Mouse (Mus musculus): ENCODE data around the gene Lmo2.
A peak's percentile ranks its signal among the peaks of the same experiment; 100 is the strongest.

Gene Lmo2

GRCm38 (mm10) chr2:103957649-103958546, at the start of gene Lmo2:
Gene Lmo2 (plus strand): TSS chr2:103957986.
- DNase-seq (ENCODE audit: low spot score in 2 of 2), result peak; percentile 58 to 60

- no peak for DNase-seq (ENCODE audit: low spot score in 2 of 2)
Observed at GRCm38 (mm10) chr2:103910601-103911000, 47.2 kb upstream of the Lmo2 start.

GRCm38 (mm10) chr2:103912481-103913251, 45.1 kb upstream of the Lmo2 start:
- DNase-seq (ENCODE audit: low spot score in 2 of 2), result no peak

GRCm38 (mm10) chr2:103913252-103913650, 44.5 kb upstream of the Lmo2 start:
- no peak for DNase-seq (ENCODE audit: low spot score in 2 of 2)

GRCm38 (mm10) chr2:103916069-103916468, 41.7 kb upstream of the Lmo2 start:
- no peak for DNase-seq (ENCODE audit: low spot score in 2 of 2)

GRCm38 (mm10) chr2:103917375-103917774, 40.4 kb upstream of the Lmo2 start:
- DNase-seq (ENCODE audit: low spot score in 2 of 2), result no peak

- DNase-seq (ENCODE audit: low spot score in 2 of 2), result no peak
Observed at GRCm38 (mm10) chr2:103918375-103918774, 39.4 kb upstream of the Lmo2 start.

- DNase-seq (ENCODE audit: low spot score in 2 of 2), result no peak
Observed at GRCm38 (mm10) chr2:103919488-103919887, 38.3 kb upstream of the Lmo2 start.

GRCm38 (mm10) chr2:103926586-103927113, 31.1 kb upstream of the Lmo2 start:
- DNase-seq (ENCODE audit: low spot score in 2 of 2), result no peak

GRCm38 (mm10) chr2:103927610-103928145, 30.1 kb upstream of the Lmo2 start:
- no peak for DNase-seq (ENCODE audit: low spot score in 2 of 2)

- no peak for DNase-seq (ENCODE audit: low spot score in 2 of 2)
Observed at GRCm38 (mm10) chr2:103930306-103931019, 27.3 kb upstream of the Lmo2 start.

- no peak for DNase-seq (ENCODE audit: low spot score in 2 of 2)
Observed at GRCm38 (mm10) chr2:103931511-103931911, 26.3 kb upstream of the Lmo2 start.

- DNase-seq (ENCODE audit: low spot score in 2 of 2), result peak in 1 of 2 experiments; percentile 31
Observed at GRCm38 (mm10) chr2:103932025-103932424, 25.8 kb upstream of the Lmo2 start.

- no peak for DNase-seq (ENCODE audit: low spot score in 2 of 2)
Observed at GRCm38 (mm10) chr2:103932480-103932879, 25.3 kb upstream of the Lmo2 start.

GRCm38 (mm10) chr2:103934270-103934669, 23.5 kb upstream of the Lmo2 start:
- DNase-seq (ENCODE audit: low spot score in 2 of 2), result no peak

- DNase-seq (ENCODE audit: low spot score in 2 of 2), result no peak
Observed at GRCm38 (mm10) chr2:103934670-103935069, 23.1 kb upstream of the Lmo2 start.

- no peak for DNase-seq (ENCODE audit: low spot score in 2 of 2)
Observed at GRCm38 (mm10) chr2:103935691-103936435, 21.9 kb upstream of the Lmo2 start.

GRCm38 (mm10) chr2:103936666-103937065, 21.1 kb upstream of the Lmo2 start:
- no peak for DNase-seq (ENCODE audit: low spot score in 2 of 2)

- DNase-seq (ENCODE audit: low spot score in 2 of 2), result no peak
Observed at GRCm38 (mm10) chr2:103937670-103938069, 20.1 kb upstream of the Lmo2 start.

GRCm38 (mm10) chr2:103938573-103938972, 19.2 kb upstream of the Lmo2 start:
- no peak for DNase-seq (ENCODE audit: low spot score in 2 of 2)

- no peak for DNase-seq (ENCODE audit: low spot score in 2 of 2)
Observed at GRCm38 (mm10) chr2:103939003-103939402, 18.8 kb upstream of the Lmo2 start.
